Mouse (Mus musculus) urinary bladder, adult 2 months (tissue): ENCODE results near the gene Zfp385b. TPM values are rescaled to one million over a fixed set of nuclear protein-coding genes. Genes with fewer than 3 reads are reported as not detected.

Experiments
- DNase-seq: peaks from one replicate; pipeline ENCODE4 v3.0.0; 2022; ENCODE audit warnings: low spot score
- polyA plus RNA-seq: library from polyadenylated mRNA; depleted of rRNA; stranded (reverse); fragments of >200 nt; gene quantifications from 2 replicates; pipeline ENCODE4 v1.2.3, GENCODE M21; 2012

Gene Zfp385b
- polyA plus RNA-seq, 1 experiment: 2.0 TPM

DNA sequence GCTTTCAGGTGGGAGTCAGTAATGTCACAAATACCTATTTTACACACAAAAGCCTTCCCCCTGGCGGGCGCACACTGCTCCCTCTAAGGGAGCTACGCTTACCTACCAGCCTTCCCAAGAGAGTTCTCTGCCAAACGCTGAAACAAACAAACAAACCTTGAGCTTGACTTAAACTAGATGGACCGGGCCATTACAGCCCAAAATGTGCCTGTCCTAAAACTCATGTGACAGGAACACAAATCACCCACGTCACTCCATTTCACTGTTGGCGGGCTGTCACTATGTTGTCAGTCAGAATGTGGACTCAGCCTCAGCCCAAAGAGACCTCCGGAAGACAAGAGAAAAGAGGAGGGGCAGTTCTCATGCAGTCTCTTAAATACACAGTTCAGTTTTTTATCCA lies 300.7 kb downstream of the Zfp385b start:
- no peak for DNase-seq

DNA sequence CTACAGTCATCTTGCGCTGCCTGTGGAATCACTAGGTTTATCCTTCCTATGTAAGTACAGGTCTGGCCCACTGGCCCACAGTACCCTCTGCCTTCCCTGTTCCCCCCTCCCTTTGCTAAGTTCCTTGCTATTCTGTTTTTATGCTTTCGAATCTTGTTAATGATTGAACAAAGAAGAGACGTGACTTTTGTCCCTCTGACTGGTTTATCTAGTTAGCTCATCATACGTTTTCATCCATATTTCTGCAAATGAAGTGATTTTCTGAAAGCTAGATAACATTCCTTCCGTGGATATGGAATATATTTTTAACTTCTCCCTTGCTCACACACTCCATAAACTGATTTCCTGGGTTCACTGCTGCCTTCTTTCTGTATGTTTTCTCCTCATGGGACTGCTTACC lies 302.8 kb downstream of the Zfp385b start:
- DNase-seq: no peak

DNA sequence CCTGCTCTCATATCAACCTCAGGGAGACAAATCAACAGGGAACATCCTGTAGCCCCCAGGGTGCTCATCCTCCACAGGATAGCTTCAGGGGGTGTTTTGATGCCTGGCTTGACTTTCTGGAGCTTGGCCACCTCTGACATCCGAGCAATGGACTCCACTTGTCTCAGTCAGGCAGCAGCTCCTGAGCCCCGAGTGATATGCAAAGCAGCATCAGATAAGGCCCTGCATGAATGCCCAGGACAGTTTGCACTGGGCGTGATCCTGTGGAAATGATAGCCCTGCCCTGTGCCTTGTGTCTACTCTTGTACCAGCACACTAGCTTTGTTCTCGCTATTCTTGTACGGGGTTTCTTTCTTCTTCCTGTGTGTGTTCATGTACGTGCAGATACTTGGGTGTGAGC lies 303.8 kb downstream of the Zfp385b start:
- no peak for DNase-seq

DNA sequence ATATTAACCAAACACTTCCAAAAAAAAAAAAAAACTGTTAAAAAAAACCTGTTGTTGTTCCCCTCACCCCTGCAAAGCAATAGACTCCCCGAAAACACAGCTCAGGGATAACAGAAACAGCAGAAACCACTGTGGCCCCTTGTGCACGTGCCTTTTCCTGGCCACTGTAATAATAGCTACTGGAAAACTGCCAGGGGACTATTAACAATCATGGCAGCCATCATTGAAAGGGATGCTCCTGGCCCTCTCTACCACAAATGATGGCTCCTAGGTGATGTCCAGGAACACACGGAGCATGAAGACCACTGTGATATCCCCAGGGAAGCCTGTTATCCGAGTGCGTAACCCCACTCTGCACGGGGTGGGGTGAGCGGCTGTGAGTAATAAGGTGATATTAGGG lies 304.4 kb downstream of the Zfp385b start:
- DNase-seq: no peak

DNA sequence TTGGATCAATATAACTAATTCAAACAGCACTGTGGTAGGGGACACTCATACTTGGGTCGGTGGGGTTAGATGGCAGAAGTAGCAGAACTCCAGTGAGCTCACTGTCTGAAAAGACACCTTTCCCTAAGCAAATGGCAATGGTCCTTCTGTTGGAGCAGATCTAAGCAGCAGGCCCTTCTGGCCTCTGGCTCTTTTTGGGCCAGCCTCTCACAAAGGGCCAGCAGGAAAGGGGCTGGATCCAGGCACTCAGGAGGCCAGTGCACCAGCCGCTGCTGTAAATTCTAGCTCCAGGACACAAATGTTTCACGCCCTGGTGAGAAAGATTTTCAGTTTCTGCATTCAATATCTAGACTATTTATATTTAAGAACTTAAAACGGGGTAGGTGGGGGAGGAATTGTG lies 305.0 kb downstream of the Zfp385b start:
- DNase-seq: no peak

DNA sequence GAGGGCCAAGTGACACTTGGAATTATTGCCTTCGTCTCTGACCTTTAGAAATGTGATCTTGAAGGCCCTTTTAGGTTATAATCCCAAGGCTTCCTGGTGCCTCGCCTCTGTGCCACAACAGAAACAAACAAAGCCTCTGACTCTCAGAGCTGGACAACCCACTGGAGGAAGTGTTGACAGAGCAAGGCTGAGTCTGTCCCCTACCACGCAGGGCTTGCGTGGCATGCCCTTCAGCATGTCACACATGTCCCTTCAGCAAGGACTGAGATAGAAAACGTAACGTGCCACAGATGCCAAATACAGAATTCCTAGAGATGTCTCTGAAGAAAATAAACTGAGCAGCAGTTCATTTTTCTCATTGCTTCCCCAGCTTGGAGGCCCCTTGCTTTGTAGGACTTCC lies 310.7 kb downstream of the Zfp385b start:
- no peak for DNase-seq

DNA sequence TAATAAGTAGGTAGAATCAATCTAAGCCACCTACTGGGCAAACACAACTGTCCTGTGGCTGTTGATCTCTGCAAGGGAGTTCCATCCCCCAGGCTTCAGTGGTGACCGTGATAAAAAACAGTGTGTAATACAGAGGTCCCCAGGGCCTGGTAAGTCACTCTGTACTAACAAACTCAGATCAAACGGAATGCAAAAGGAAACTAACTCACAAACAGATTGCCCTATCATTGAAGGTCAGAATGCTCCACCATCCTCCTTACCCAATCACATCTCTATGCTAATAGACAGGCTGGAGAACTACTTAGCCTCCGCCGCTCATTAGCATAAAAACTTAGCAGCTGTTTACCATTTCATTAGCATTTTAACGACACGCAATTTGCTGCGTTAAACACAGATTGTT lies 313.1 kb downstream of the Zfp385b start:
- DNase-seq: no peak

DNA sequence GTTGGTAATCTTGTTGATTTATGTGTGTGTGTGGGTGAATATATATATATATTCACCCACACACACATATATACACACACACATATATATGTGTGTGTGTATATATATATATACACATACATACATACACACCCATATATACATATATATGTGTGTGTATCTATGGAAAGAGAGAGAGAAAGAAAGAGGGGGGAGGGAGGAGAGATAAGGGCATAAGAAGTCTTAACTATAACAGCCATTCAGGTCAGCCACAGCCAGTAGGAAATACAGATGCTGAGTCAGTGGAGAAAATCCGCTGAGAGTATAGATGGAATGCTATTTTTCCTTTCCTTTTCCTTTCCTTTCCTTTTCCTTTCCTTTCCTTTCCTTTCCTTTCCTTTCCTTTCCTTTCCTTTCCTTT lies 313.8 kb downstream of the Zfp385b start:
- no peak for DNase-seq

DNA sequence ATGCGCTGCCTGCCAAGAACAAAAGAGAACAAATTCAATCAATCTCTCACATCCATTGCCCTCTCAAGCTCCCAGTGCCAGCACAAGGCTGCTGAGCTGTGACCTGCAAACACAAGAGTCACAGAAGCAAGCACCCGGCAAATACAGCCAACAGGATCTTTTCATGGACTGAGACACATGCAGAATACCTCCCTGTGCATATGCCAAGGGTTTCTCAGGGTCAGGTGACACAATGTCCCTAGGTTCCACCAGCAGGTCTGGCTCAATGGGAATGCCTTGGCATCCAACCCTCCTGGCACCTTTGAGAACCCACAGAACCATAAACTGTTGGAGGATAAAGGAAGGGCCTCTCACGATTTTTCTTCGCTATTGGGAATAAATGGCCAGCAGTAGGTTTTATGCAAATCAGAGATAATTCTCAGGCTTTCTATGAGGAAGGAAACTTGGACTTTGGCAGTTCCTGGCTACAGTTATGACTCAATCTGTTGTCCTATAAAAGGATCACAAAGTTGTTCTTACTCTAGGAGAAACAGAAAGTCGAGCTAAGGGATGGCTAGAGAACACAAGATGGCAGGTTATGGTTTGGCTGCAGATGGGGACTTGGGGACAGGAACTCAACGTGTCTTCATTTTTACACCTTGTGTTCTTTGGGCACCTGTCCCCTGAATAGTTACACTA lies 315.6 kb downstream of the Zfp385b start:
- no peak for DNase-seq

DNA sequence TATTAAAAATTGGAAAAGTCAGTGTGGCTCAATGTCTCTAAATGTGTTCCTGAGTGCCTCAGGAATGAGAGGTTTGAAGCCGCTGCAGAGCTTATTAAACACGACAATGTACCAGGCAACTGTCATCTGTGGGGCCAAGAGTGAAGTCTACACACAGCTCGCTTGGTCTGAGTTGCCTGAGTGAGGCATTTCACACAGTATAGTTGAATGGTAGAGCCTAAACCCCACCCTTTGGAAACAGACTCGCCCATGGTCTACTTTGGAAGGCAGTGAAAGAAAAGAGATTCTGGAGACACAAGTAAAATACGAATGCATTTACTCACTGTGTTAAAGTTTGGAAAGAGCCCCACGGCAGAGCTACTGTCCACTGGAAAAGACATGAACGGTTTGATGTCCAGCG lies 316.2 kb downstream of the Zfp385b start:
- DNase-seq: no peak

DNA sequence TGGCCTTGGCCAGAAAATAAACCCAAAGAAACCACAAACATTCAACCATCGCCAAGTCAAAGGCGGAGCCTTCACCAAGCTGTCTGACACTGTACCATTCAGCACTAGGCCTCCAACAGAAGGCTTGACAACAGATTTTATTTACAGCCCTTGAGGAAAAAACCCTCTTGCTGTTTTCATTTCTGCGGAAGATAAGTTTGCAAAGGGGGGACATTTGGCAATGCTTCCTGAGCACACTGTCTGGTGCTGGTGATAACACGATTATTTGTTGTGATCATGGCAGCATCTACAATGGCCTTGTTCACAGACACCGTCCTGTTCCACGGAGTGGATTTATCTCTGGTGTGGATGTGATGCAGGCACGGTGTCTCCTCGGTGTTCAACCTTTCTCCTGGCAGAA lies 317.0 kb downstream of the Zfp385b start:
- DNase-seq: no peak

DNA sequence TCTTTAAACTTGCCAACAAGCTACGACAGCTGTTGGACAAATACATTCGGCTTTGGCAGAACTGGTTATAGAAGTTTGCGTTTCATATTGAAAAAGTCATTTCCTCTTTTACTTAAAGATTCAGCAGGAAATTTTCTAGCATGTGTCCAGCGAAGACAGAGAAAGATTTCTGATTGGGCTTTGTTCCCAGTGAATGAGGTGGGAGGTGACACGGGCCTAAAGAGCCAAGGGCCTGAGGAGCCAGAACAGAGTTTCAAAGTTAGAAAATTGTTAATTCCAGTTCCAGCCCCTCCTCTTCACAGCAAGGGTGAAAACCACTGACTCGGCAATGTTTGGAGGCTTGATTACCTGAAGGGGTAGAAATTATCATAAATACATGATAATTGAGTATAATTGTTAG lies 319.0 kb downstream of the Zfp385b start:
- no peak for DNase-seq

DNA sequence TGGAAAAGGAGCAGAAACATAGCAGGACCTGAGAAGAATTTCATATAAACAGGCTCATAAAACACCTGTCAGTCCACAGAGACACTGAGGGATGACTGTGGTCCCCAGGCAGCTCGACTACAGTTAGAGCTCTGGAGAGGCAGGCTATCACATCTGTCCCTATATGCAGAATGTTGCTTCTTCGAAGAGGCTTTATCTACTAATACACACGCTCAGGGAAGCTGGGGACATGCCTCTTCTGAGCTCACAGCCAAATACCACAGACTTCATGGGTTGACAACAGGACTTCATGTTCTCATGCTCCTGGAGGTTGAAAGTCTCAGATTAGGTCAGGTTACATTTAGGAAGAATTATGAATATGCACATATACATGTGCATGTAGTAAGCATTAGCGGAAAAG lies 321.1 kb downstream of the Zfp385b start:
- DNase-seq: no peak

DNA sequence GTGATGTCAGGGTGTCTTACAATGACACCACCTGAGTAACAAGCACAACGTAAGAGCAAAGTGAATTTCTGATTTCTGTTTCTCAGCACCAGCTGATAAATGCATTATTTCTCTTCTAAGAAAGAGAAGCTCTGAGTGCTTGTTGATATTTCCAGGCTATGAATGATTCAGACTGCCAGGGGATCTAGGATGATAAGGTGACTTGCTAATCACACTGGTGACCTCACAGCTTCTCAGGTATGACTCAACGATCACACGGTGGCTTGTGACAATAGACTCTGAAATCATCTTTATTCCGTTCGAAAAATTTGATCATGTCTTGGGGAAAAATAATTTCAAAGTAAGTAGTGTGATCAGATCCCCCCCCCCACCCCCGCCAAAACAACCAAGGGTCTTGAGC lies 321.5 kb downstream of the Zfp385b start:
- no peak for DNase-seq

DNA sequence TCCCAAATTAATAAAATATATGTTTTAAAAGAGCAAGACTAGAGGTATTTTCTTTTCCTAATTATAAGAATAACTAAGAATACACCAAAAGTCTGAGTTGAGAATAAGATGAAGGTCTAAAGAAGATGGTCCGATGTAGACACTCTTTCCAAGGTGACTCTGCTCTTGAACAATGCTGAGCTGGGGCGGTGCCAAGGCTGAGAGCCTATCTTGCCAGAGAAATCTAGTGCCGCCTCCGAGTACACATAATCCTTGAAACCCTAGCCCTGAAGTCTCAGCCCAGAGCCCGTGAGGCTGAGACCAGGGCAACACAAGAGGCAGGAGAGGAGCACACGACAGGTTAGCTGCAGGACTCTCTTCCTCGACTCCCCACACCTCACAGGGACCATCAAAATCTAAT lies 323.4 kb downstream of the Zfp385b start:
- DNase-seq: no peak

DNA sequence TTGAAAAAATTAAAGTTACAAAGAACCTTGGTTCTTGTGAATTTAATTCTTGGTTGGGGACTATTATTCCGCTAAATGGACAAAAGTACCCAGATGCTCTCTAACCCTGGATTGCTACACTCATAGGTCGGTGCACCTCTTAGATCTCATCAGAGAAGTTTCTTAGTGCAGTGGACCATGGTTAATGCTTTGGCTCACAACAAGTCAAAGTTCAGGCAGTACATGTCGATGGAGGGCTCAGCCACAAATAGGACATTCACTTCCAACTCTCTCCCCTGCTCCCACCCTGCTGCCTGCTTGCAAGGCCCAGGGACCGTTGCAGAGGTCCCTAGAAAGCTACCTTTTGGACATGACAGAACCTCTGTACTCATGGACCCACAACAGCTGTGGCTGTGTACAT lies 324.1 kb downstream of the Zfp385b start:
- DNase-seq: no peak

DNA sequence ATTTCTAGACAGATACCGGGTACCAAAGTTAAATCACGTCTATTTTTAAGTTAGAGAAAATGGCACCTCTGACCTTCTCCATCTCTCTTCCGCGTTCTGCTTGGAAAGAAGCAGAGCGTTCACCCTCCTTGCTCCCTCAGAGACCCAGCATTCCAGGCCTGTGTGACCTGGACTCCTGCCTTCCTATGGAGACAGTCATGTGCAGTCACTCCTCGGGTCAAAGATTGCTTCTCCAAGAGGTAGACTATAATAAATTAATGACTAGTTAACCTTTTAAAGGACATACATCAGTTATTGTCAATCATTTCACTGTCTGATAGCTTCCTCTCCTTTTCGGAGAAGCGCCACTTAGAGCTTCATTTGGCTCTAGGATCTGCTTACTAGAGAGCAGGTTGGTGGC lies 325.7 kb downstream of the Zfp385b start:
- no peak for DNase-seq

DNA sequence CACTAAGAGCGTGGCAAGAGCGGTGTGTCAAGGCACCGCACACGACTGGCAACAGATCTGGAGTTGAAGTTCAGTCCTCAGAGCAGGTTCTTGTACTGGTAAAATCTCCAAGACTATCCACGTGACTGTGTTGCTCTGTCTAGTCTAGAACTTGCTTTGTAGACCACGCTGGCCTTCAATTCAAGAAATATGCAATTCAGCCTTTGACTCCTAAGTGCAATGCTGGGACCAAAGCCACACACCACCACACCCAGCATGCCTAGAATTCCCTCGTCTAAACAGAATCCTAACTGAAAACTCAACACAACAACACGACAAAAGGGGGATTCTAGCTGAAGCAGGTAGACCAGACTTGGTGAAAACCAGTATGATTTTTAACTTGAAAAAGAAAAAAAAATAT lies 332.3 kb downstream of the Zfp385b start:
- no peak for DNase-seq

DNA sequence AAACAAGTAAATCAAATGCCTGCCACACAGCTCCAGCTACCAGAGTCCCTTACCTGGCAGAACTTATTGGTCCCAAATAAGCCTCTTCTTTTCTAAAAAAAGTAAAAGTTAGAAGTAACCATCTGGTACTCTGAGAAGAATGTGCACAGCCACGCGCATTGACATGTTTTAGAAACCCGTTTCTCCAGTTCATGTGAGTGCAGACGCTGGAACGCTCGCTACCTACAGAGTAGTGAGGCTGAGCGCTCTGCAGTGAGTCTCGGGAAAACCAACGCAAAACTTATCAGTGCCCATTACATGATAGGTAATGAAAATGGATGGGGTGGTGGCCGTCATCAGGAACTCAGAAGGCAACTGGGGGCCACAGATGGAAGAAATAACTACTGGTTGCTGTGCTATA lies 338.2 kb downstream of the Zfp385b start:
- no peak for DNase-seq

DNA sequence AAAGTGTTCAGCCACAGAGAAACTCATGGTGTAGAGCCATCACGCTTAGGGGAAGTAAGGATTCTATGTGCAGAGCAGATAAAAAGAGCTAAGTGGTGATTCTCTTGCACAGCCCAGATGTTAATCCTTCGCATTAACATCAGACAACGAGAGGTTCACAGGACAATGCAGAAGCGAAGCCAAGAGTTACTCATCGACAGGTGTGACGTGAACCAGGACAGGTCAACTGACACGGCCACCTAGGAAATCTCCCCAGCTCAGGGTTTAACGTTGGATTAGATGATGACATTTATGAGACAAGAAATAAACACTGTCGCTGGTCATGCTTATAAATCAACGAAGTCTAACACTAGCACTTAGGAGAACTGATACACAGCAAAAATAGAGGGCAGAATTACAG lies 341.9 kb downstream of the Zfp385b start:
- DNase-seq: no peak

DNA sequence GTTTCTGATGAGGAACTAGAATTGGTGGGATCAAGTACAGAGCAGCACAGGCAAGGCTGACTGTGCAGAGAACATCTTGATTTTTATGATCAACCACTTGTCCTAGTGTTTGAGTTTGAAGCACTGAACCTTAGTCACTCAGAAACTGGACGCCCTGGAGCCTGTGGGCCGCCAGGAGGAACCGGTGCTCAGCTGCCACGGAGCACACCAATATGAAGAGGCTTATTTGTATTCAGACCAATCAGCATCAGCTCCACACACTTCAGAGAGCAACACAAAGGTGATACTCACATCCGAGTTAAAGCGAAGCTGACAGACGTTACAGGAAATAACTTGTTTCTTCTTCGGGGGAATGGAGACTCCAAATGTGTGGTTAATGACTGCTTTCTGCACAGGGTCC lies 343.0 kb downstream of the Zfp385b start:
- no peak for DNase-seq

DNA sequence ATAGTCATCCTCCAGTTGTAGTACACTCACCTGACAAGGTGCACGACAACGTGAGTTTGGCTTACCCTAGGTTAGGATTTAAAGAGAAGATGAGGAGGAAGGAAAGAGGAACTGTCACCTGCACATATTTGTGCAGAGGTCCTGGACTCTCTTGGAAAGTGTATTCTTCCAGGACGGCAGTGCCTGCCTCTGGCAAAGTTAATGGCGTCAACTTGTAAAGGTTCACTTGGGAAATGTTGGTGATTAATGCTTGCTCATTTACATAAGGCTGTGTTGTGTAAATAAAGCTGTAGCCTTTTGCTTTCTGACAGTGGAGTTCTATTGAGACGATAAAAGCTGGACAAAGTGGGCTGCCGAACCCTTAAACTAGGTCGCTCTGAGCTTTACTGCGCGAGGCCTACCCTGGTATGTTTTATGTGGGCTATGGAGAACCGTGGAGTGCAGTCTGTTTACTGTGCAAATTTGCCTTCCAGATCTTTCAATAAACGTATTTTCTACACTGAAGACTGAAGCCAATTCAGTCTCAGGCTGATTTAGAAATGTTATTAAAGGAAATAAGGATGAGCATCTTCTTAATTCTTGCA lies 347.1 kb downstream of the Zfp385b start:
- DNase-seq: no peak

DNA sequence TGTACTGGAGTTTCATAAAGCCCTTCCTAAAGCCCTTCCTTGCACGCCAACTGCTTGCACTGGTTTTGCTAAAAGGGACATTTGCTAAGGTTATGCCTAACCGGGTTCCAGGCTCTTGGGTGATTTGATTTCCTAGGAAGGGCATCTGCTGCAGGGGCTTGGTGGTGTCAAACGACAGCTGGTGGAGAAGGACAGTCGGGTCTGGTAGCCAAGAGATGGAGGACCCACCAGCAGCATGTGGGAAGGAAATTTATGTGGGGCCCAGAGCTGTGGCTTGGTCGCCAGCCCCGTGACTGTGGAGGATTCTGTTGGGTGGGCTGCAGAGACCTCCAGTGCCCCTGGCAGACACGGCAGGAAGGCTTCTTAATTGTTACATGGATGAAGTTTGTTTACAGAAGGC lies 348.7 kb downstream of the Zfp385b start:
- DNase-seq: no peak

DNA sequence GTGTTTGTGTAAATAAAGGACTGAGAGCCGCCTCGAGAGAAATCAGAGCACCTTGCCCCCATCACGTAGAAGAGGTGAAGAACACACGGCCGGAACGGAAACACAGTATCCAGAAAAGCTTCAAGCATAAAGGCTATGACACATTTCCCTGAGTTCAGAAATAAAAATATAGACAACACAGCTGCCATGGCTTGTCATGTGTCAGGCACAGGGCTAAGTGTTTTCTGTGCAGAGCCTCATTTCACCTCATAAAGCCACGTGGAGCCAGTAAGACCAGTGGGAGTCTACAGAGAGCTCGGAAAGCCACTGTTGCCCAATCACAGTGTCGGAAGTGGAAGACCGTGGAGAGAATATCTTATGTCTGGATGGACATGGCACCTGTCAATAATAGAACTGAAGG lies 358.0 kb downstream of the Zfp385b start:
- DNase-seq: no peak
